Mouse (Mus musculus) liver, postnatal 0 days (tissue): ENCODE results near the gene Astn2.

Source experiments
- CTCF ChIP-seq: sonication (generic); IDR thresholded peaks from 2 replicates; pipeline ENCODE4 v1.5.1; 2016; ENCODE audit warnings: antibody characterized with exemption, low read depth
- EP300 ChIP-seq: IDR thresholded peaks from 2 replicates; pipeline ENCODE4 v1.6.1; 2016; ENCODE audit warnings: antibody characterized with exemption, low read depth, mild to moderate bottlenecking

GRCm38 (mm10) chr4:65907660-65908059 lies 496.8 kb downstream of the Astn2 start:
- TF ChIP-seq CTCF (no peak), EP300 (no peak)
